Mouse (Mus musculus) MEL (cell line): ENCODE data around the gene Slc12a1. TPM values are rescaled to one million over a fixed set of nuclear protein-coding genes. Genes with fewer than 3 reads are reported as not detected.

Experiments
- DNase-seq: peaks from one replicate; pipeline ENCODE4 v3.0.0; 2011; ENCODE audit warnings: low read depth, low spot score
- H3K27ac ChIP-seq: 2 replicates; pipeline ENCODE4 v1.5.1; 2012; ENCODE audit warnings: low read depth, mild to moderate bottlenecking, control low read depth, low read length, moderate library complexity; ENCODE audit not compliant: control insufficient read depth
- H3K27me3 ChIP-seq, 2 experiments: fragments of 150-350 bp in 1 of 2; sonication (generic) in 1 of 2; 2 replicates each; pipeline ENCODE4 v1.6.1; 2012; ENCODE audit warnings: low read length in 2 of 2, mild to moderate bottlenecking in 2 of 2, improper control_type of control experiment in 1 of 2, moderate library complexity in 1 of 2; ENCODE audit not compliant: insufficient read depth in 2 of 2, control insufficient read depth in 1 of 2
- H3K36me3 ChIP-seq, 2 experiments: 2 replicates each; pipeline ENCODE4 v1.6.1; 2012 to 2014; ENCODE audit warnings: low read length in 2 of 2, improper control_type of control experiment in 1 of 2, inconsistent platforms in 1 of 2, mild to moderate bottlenecking in 1 of 2; ENCODE audit not compliant: insufficient read depth in 2 of 2, control insufficient read depth in 1 of 2
- H3K4me1 ChIP-seq, 2 experiments: fragments of 150-350 bp in 1 of 2; sonication (generic) in 1 of 2; 2 replicates each; pipeline ENCODE4 v1.6.1; 2012; ENCODE audit warnings: low read length in 2 of 2, improper control_type of control experiment in 1 of 2, mild to moderate bottlenecking in 1 of 2; ENCODE audit not compliant: insufficient read depth in 2 of 2, control insufficient read depth in 1 of 2
- H3K4me3 ChIP-seq, 2 experiments: fragments of 150-350 bp in 1 of 2; sonication (generic) in 1 of 2; 2 replicates each; pipeline ENCODE4 v1.5.1; 2012; ENCODE audit warnings: low read depth in 2 of 2, low read length in 2 of 2, mild to moderate bottlenecking in 2 of 2, moderate library complexity in 2 of 2, control low read depth in 1 of 2, improper control_type of control experiment in 1 of 2; ENCODE audit not compliant: control insufficient read depth in 1 of 2, insufficient read depth in 1 of 2
- H3K79me2 ChIP-seq: 2 replicates; pipeline ENCODE4 v1.6.1; 2012; ENCODE audit warnings: mild to moderate bottlenecking, low read length, moderate library complexity; ENCODE audit not compliant: control insufficient read depth, poor library complexity, insufficient read depth
- H3K9ac ChIP-seq: 2 replicates; pipeline ENCODE4 v1.6.1; 2012; ENCODE audit warnings: low read depth, mild to moderate bottlenecking, control low read depth, low read length, moderate library complexity; ENCODE audit not compliant: control insufficient read depth, poor library complexity, severe bottlenecking
- H3K9me3 ChIP-seq: fragments of 150-350 bp; sonication (generic); replicated peaks from 2 replicates; pipeline ENCODE4 v1.6.1; 2012; ENCODE audit warnings: mild to moderate bottlenecking, low read length, improper control_type of control experiment, moderate library complexity; ENCODE audit not compliant: insufficient read depth
- BHLHE40 ChIP-seq: IDR thresholded peaks from 2 replicates; pipeline ENCODE4 v1.6.1; 2012; ENCODE audit warnings: low read depth, mild to moderate bottlenecking, inconsistent platforms, low read length, improper control_type of control experiment, borderline replicate concordance
- CHD2 ChIP-seq: IDR thresholded peaks from 2 replicates; pipeline ENCODE4 v1.6.1; 2011; ENCODE audit warnings: low read length, improper control_type of control experiment
- CTCF ChIP-seq, 3 experiments: IDR thresholded peaks in 2 of 3; conservative IDR thresholded peaks in 1 of 3; 2 replicates each; pipeline ENCODE4 v1.5.1; 2011 to 2012; ENCODE audit warnings: low read length in 3 of 3, low read depth in 2 of 3, mild to moderate bottlenecking in 2 of 3, improper control_type of control experiment in 1 of 3, inconsistent platforms in 1 of 3, mixed read lengths in 1 of 3, moderate library complexity in 1 of 3; ENCODE audit not compliant: control insufficient read depth in 1 of 3, insufficient read depth in 1 of 3, poor library complexity in 1 of 3, severe bottlenecking in 1 of 3
- ELF1 ChIP-seq: IDR thresholded peaks from 2 replicates; pipeline ENCODE4 v1.6.1; 2014; ENCODE audit warnings: low read depth, mild to moderate bottlenecking, inconsistent platforms, low read length, improper control_type of control experiment, moderate library complexity
- GATA1 ChIP-seq: IDR thresholded peaks from 2 replicates; pipeline ENCODE4 v1.6.1; 2011; ENCODE audit warnings: low read depth, low read length, improper control_type of control experiment
- MEF2A ChIP-seq: IDR thresholded peaks from 2 replicates; pipeline ENCODE4 v1.6.1; 2014; ENCODE audit warnings: low read depth, mild to moderate bottlenecking, inconsistent platforms, low read length, improper control_type of control experiment; ENCODE audit not compliant: poor library complexity, insufficient replicate concordance, severe bottlenecking; ENCODE audit errors: extremely low read depth
- MXI1 ChIP-seq: IDR thresholded peaks from 2 replicates; pipeline ENCODE4 v1.6.1; 2011; ENCODE audit warnings: mild to moderate bottlenecking, low read depth, low read length, improper control_type of control experiment
- MYC ChIP-seq: IDR thresholded peaks from 2 replicates; pipeline ENCODE4 v1.6.1; 2011; ENCODE audit warnings: low read depth, mild to moderate bottlenecking, low read length, improper control_type of control experiment, moderate library complexity
- NRF1 ChIP-seq: IDR thresholded peaks from 2 replicates; pipeline ENCODE4 v1.6.1; 2014; ENCODE audit warnings: low read depth, mild to moderate bottlenecking, inconsistent platforms, low read length, improper control_type of control experiment, moderate library complexity; ENCODE audit not compliant: poor library complexity, insufficient read depth, severe bottlenecking
- POLR2AphosphoS5 ChIP-seq: IDR thresholded peaks from 2 replicates; pipeline ENCODE4 v1.6.1; 2012; ENCODE audit warnings: low read depth, borderline replicate concordance, mild to moderate bottlenecking, inconsistent platforms, low read length, moderate library complexity, mixed read lengths
- RAD21 ChIP-seq: IDR thresholded peaks from 2 replicates; pipeline ENCODE4 v1.6.1; 2011; ENCODE audit warnings: mild to moderate bottlenecking, low read depth, low read length, improper control_type of control experiment
- RCOR1 ChIP-seq: IDR thresholded peaks from 2 replicates; pipeline ENCODE4 v1.6.1; 2012; ENCODE audit warnings: low read depth, mild to moderate bottlenecking, inconsistent platforms, low read length, improper control_type of control experiment
- USF2 ChIP-seq, 2 experiments: IDR thresholded peaks; 2 replicates each; pipeline ENCODE4 v1.6.1; 2011 to 2012; ENCODE audit warnings: improper control_type of control experiment in 2 of 2, low read length in 2 of 2, borderline replicate concordance in 1 of 2, inconsistent platforms in 1 of 2, low read depth in 1 of 2, mild to moderate bottlenecking in 1 of 2; ENCODE audit not compliant: insufficient read depth in 1 of 2
- ZC3H11A ChIP-seq: IDR thresholded peaks from 2 replicates; pipeline ENCODE4 v1.6.1; 2012; ENCODE audit warnings: low read depth, mild to moderate bottlenecking, inconsistent platforms, low read length, improper control_type of control experiment
- ZNF384 ChIP-seq: IDR thresholded peaks from 2 replicates; pipeline ENCODE4 v1.6.1; 2012; ENCODE audit warnings: low read depth, mild to moderate bottlenecking, inconsistent platforms, low read length, improper control_type of control experiment
- polyA plus RNA-seq, 2 experiments: library from polyadenylated mRNA; stranded (reverse) in 1 of 2; unstranded in 1 of 2; fragments of >175 nt in 1 of 2; fragments of >200 nt in 1 of 2; gene quantifications; 2 replicates each; pipeline versions ENCODE4 v1.2.1 to v1.2.4; 2012; ENCODE audit warnings: low replicate concordance in 2 of 2, low read depth in 1 of 2; ENCODE audit not compliant: insufficient read length in 2 of 2, insufficient read depth in 1 of 2, missing spikeins in 1 of 2
- total RNA-seq: library from RNA; depleted of rRNA; stranded (reverse); fragments of 300-350 nt; gene quantifications from 2 replicates; pipeline ENCODE4 v1.2.3, GENCODE M21; 2012

The Slc12a1 gene
- total and polyA plus RNA-seq, 3 experiments = not detected

GRCm38 (mm10) chr2:125253699-125254098 lies 101.4 kb downstream of the Slc12a1 start:
- H3K27me3 ChIP-seq = no peaks in the 10 kb centered on the region
- peaks cover 46% of the 10 kb centered on the region for H3K79me2 ChIP-seq
- peaks cover 0 to 14% of the 10 kb centered on the region in 2 experiments; a peak in 3 of 4 replicates for H3K4me1 ChIP-seq
- H3K4me3 ChIP-seq = no peak overlapping the region
- H3K9ac ChIP-seq = no peak overlapping the region
- no peaks in the 10 kb centered on the region for H3K9me3 ChIP-seq
- peaks cover 49 to 51% of the 10 kb centered on the region in 2 experiments for H3K36me3 ChIP-seq
- no peak overlapping the region for H3K27ac ChIP-seq
- no peak for TF ChIP-seq NRF1
- TF ChIP-seq, all 39 proteins: peak for 0
- DNase-seq = no peak

GRCm38 (mm10) chr2:125254630-125255029 lies 102.3 kb downstream of the Slc12a1 start:
- Histone ChIP-seq H3K79me2 (peaks cover 37% of the 10 kb centered on the region), H3K9me3 (no peaks in the 10 kb centered on the region), H3K27ac (no peak overlapping the region), H3K9ac (no peak overlapping the region), H3K4me1 (peaks cover 0 to 13% of the 10 kb centered on the region in 2 experiments; a peak in 3 of 4 replicates), H3K36me3 (peaks cover 45% of the 10 kb centered on the region in 2 experiments), H3K27me3 (no peaks in the 10 kb centered on the region), H3K4me3 (no peak overlapping the region)
- peak; percentile 27 for DNase-seq
- no peak for TF ChIP-seq ELF1
- peak; percentile 41; the same call in 1 of the 2 replicates for TF ChIP-seq ZNF384
- no peak for TF ChIP-seq MXI1
- TF ChIP-seq MEF2A = no peak
- TF ChIP-seq NRF1 = no peak
- no peak for TF ChIP-seq POLR2AphosphoS5
- TF ChIP-seq CHD2 = no peak

- Histone ChIP-seq H3K27ac (no peak overlapping the region), H3K27me3 (no peaks in the 10 kb centered on the region), H3K4me3 (no peak overlapping the region), H3K79me2 (peaks cover 27% of the 10 kb centered on the region), H3K9me3 (no peaks in the 10 kb centered on the region), H3K9ac (no peak overlapping the region), H3K4me1 (peaks cover 0 to 5% of the 10 kb centered on the region in 2 experiments; a peak in 2 of 4 replicates), H3K36me3 (peaks cover 32 to 39% of the 10 kb centered on the region in 2 experiments)
- DNase-seq = no peak
- no peak for TF ChIP-seq CTCF (IDR thresholded peaks at IDR 0.05 in 2 of 3, conservative IDR thresholded peaks at IDR 0.05 in 1 of 3; ENCODE audit: control insufficient read depth in 1 of 3, insufficient read depth in 1 of 3, low read depth in 2 of 3, low read length in 3 of 3, poor library complexity in 1 of 3, severe bottlenecking in 1 of 3)
- no peak for TF ChIP-seq GATA1
- TF ChIP-seq RCOR1 = no peak
- no peak for TF ChIP-seq USF2 (IDR thresholded peaks at IDR 0.05; ENCODE audit: borderline replicate concordance in 1 of 2, insufficient read depth in 1 of 2, low read depth in 1 of 2, low read length in 2 of 2)
- no peak for TF ChIP-seq RAD21
- no peak for TF ChIP-seq MYC
- TF ChIP-seq ZC3H11A = no peak
- TF ChIP-seq BHLHE40 = no peak
- no peak for TF ChIP-seq MEF2A
Measured at GRCm38 (mm10) chr2:125255886-125256285, 103.6 kb downstream of the Slc12a1 start.
